Mouse (Mus musculus) erythroblast, embryonic 14.5 days (primary cell): Measurements from ENCODE around the gene Trim46. TPM values are rescaled to one million over a fixed set of nuclear protein-coding genes. Genes with fewer than 3 reads are reported as not detected.

Experiments
- H3K27me3 ChIP-seq: 2 replicates; pipeline ENCODE4 v1.6.1; 2012; ENCODE audit warnings: inconsistent platforms; ENCODE audit not compliant: control insufficient read depth
- H3K36me3 ChIP-seq: 2 replicates; pipeline ENCODE4 v1.6.1; 2012; ENCODE audit warnings: mild to moderate bottlenecking, inconsistent platforms; ENCODE audit not compliant: control insufficient read depth
- H3K4me1 ChIP-seq: 2 replicates; pipeline ENCODE4 v1.6.1; 2012; ENCODE audit warnings: inconsistent platforms; ENCODE audit not compliant: control insufficient read depth
- H3K4me3 ChIP-seq: replicated peaks from 2 replicates; pipeline ENCODE3; 2012; ENCODE audit warnings: moderate library complexity, mild to moderate bottlenecking, inconsistent platforms
- H3K9me3 ChIP-seq: 2 replicates; pipeline ENCODE4 v1.6.1; 2012; ENCODE audit warnings: low read length, inconsistent platforms, mixed read lengths; ENCODE audit not compliant: control insufficient read depth
- GATA1 ChIP-seq: IDR thresholded peaks from 2 replicates; pipeline ENCODE4 v1.6.1; 2012; ENCODE audit warnings: low read length, inconsistent platforms, mixed read lengths
- TAL1 ChIP-seq: IDR thresholded peaks from 3 replicates; pipeline ENCODE4 v1.6.1; 2012; ENCODE audit warnings: low read length, inconsistent platforms, mixed read lengths
- polyA plus RNA-seq: library from polyadenylated mRNA; stranded (reverse); fragments of >175 nt; gene quantifications from 2 replicates; pipeline ENCODE4 v1.2.3, GENCODE M21; 2012

Trim46 gene
- polyA plus RNA-seq, 1 experiment = 0.02 TPM

DNA sequence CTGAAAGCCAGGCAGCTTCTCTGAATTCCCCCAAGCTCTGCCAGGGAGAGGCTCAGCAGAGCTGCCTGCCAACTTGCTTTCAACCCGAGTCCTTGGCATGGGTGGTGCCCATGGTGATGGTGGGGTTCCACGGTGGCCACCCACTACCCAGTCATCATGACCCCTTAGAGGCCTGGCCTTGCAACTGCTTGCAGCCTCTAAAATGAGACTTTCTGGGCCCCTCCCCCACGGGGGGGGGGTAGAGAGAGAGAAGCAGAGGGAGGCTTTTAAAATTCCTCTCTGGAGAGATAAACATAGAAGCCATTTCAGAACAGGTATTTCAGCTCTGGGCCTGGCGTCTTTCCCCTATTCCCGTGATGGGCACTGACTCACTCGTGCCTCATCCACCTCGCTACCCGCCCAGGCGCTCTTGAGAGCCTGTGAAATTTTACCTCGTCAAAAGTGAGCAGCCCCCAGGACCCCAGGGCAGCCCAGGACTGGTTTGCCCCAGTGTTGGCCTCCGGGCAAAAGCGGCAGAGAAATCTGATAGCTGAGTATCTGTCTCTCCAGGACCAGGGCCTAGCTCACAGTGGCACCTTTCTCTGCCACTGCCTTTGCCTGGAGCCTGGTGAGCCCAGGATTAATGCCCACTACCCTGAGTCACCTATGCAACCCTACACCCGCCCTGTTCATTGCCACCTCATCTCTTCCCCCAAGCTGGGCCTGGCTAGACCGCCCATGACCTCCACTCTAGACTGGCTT lies 31.3 kb upstream of the Trim46 start:
- Histone ChIP-seq H3K9me3 (no peaks in the 10 kb centered on the region; the same call in 1 of the 2 replicates), H3K4me1 (peaks cover 6% of the 10 kb centered on the region), H3K27me3 (peaks cover 64% of the 10 kb centered on the region), H3K36me3 (no peaks in the 10 kb centered on the region), H3K4me3 (no peak overlapping the region)
- no peak for TF ChIP-seq GATA1
- TF ChIP-seq TAL1 = no peak

DNA sequence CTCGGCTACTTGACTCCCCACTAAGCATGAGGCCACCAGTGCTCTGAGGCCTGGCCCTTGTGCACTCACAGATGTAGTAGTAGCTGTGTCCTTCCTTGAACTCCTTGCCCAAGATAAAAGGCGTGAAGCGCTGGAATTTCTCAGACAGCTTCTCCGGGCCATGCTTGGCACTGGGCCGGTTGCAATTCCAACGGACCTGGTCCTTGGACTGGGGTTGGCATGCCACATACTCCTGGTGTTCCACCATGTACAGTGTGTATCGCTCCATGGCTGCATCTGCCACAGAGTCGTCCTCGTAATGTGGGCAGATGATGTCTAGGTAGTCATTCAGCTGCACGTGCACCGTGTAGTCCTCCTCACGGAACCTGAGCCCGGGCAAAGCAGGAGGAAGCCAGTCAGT lies 30.0 kb upstream of the Trim46 start:
- H3K27me3 ChIP-seq = peaks cover 58% of the 10 kb centered on the region

DNA sequence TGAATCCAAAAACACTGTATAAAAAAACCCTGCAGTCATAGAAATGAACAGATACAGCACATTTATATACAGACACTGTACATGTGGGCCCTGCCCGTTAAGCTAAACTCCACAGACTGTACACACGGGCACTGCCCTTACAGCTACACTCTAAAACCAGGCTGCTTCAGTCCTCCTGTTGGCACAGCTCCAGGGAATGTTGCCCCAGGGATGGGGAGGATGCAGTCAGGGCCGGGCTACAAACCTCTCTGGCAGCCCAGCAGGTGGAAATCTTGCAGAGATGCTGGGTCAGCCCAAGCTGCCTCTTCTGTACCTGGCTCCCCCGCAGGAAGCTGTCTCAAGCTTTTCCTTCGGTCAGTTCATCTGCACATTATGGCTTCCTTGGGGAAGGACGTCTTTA lies 25.7 kb upstream of the Trim46 start:
- Histone ChIP-seq H3K36me3 (no peaks in the 10 kb centered on the region; the same call in 1 of the 2 replicates), H3K4me3 (no peak overlapping the region)
- no peak for TF ChIP-seq GATA1
- no peak for TF ChIP-seq TAL1

More for the DNA sequence above, 30.0 kb upstream of the Trim46 start:
- Histone ChIP-seq H3K36me3 (no peaks in the 10 kb centered on the region; the same call in 1 of the 2 replicates), H3K4me3 (no peak overlapping the region), H3K4me1 (peaks cover 6% of the 10 kb centered on the region), H3K9me3 (no peaks in the 10 kb centered on the region; the same call in 1 of the 2 replicates)
- TF ChIP-seq GATA1 = no peak
- no peak for TF ChIP-seq TAL1

DNA sequence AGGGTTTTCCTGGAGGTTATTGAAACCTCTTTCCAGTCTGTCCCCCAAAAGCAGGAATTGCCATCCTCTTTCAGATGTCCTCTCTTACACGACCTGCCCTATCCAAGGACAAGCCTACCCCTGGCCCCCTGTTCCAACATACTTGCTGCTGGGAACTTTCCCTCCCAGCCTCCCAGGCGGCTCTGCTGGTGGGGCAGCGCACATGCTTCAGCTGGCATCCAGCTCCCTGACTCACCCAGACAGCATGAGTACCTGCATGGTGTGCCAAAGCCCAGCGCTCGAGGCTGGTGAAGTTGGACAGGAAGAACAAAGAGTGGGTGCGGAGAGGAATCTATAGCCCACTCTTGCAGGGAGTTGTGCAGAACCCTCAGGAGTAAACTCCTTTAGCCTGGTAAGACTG lies 24.8 kb upstream of the Trim46 start:
- Histone ChIP-seq H3K9me3 (no peaks in the 10 kb centered on the region), H3K27me3 (peaks cover 17% of the 10 kb centered on the region), H3K36me3 (no peaks in the 10 kb centered on the region; the same call in 1 of the 2 replicates), H3K4me3 (peak overlapping the region; percentile 69), H3K4me1 (peaks cover 47% of the 10 kb centered on the region)
- TF ChIP-seq TAL1 (no peak), GATA1 (no peak)

More for the DNA sequence above, 25.7 kb upstream of the Trim46 start:
- no peaks in the 10 kb centered on the region for H3K9me3 ChIP-seq
- peaks cover 38% of the 10 kb centered on the region for H3K4me1 ChIP-seq
- peaks cover 23% of the 10 kb centered on the region for H3K27me3 ChIP-seq

DNA sequence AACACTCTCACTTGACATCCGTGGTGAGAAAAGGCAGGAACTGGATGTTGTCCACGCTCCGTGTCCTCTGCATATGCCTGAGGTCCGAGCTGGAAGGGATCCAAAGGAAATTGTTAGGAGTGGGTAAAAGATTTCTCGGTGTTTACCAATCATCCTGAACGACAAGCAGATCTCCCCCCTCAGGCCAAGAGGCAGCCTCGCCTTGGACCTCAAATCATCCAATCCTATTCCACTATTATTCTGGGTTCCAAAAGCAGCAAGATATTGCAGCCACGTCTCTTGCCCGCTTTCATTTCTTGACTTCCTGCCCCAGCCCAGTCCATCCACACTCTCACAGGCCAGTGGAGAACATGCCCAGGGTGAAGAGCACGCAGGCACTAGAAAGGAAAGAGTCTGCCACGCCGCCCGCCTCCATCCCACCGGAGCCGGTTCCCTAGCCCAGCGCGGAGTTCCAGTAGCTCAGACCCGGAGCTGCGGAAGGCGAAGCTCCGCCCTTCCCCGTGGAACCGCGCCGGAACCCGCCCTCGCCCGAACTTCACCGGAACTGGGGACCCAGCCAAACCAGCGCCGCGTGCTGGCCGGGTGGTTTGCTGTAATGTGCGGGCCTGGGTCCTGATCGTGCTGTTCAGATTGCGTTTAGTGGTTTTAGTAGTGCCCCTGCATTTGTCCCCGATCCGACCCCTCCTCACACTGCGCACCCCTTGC lies 24.1 kb upstream of the Trim46 start, which contains the start of gene Slc50a1:
Slc50a1 (minus strand) TSS at position 520 of the 705 bp plus-strand sequence.
- H3K4me3 ChIP-seq = peak within 1 kb of the TSS; percentile 69

DNA sequence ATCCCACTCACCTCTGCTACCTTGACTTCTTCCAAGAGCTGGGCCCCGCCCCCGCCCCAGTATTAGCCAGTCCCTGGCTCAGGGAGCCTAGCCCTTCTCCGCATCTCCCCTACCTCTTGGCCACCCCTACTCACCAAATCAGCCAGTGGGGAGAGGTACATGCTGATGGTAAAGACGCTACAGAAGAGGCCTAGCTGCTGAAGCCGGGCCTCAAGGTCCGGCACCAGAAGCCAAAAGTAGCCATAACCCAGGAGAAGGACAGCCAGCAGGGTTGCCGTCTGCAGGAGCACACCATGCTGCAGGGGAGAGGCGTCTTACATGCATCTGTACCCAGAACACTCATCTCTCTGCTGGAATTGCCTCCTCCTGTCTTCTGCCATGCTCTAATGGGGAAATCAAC lies 22.8 kb upstream of the Trim46 start:
- H3K4me3 ChIP-seq = no peak overlapping the region
- TF ChIP-seq GATA1 (no peak), TAL1 (no peak)
- H3K9me3 ChIP-seq = no peaks in the 10 kb centered on the region
- H3K27me3 ChIP-seq = peaks cover 18% of the 10 kb centered on the region
- H3K36me3 ChIP-seq = no peaks in the 10 kb centered on the region; the same call in 1 of the 2 replicates
- peaks cover 49% of the 10 kb centered on the region for H3K4me1 ChIP-seq

More for the DNA sequence above, 24.1 kb upstream of the Trim46 start, which contains the start of gene Slc50a1:
- H3K9me3 ChIP-seq = no peaks in the 10 kb centered on the region
- no peaks in the 10 kb centered on the region; the same call in 1 of the 2 replicates for H3K36me3 ChIP-seq
- TF ChIP-seq TAL1 = no peak
- no peak for TF ChIP-seq GATA1
- peaks cover 18% of the 10 kb centered on the region for H3K27me3 ChIP-seq
- H3K4me1 ChIP-seq = peaks cover 49% of the 10 kb centered on the region

DNA sequence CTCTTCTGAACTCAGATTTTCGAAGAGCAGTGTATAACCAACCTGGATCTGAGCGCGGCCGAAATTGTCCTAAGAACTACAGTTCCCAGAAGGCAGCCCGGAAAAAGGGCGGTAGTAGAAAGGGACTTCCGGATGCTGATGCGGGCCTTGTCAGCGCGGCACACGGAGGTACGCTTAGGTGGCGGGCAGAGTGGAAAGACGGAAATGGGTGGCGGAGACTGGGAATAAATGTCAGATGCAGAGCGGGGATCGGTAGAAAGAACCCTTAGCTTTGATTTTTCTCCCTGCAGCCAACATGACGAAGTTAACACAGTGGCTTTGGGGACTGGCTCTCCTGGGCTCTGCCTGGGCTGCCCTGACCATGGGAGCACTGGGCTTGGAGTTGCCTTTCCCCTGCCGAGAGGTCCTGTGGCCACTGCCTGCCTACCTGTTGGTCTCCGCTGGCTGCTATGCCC lies 20.4 kb upstream of the Trim46 start:
- peaks cover 49% of the 10 kb centered on the region for H3K4me1 ChIP-seq
- no peaks in the 10 kb centered on the region for H3K36me3 ChIP-seq
- no peaks in the 10 kb centered on the region for H3K9me3 ChIP-seq
- H3K4me3 ChIP-seq = peak overlapping the region; percentile 92
- peaks cover 18% of the 10 kb centered on the region for H3K27me3 ChIP-seq
- TF ChIP-seq TAL1 = no peak

DNA sequence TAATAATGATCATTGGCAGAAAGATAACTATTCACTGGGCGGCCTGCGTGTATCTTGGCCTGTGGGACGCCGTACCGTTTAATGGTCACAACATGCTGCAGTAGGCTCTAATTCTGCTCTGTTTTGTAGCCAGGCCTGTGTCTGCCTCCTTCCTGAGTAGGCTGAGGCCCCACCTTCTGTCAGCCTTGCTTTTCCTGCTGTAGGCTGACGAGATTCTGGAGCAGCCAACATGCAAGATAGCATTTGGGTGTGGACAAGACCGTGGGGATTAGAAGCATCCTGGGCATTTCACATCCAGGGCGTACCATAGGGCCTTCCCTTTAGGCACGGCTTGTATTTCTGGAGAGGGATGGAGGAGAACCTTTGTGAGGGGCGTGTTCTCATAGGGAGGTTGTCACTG lies 16.3 kb upstream of the Trim46 start:
- TF ChIP-seq TAL1 (no peak), GATA1 (no peak)
- H3K36me3 ChIP-seq = no peaks in the 10 kb centered on the region
- no peak overlapping the region for H3K4me3 ChIP-seq
- H3K27me3 ChIP-seq = peaks cover 31% of the 10 kb centered on the region
- no peaks in the 10 kb centered on the region for H3K9me3 ChIP-seq
- H3K4me1 ChIP-seq = peaks cover 17% of the 10 kb centered on the region

DNA sequence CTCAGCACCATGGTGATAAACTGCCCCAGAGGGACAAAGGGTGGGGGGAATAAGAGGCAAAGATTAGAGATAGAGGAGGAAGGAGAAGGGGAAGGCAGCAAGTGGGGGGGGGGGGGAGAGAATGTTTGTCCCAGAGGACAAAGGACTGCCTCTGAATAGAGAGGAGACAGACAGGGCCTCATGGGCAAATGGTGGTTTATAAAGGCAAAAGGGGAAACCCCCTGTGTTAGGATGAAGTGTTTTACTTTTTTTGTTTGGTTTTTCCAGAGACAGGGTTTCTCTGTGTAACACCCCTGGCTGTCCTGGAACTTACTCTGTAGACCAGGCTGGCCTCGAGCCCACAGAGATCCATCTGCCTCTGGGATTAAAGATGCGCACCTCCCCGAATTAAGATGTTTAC lies 14.1 kb upstream of the Trim46 start:
- peaks cover 45% of the 10 kb centered on the region for H3K27me3 ChIP-seq
- no peaks in the 10 kb centered on the region for H3K9me3 ChIP-seq
- H3K36me3 ChIP-seq = no peaks in the 10 kb centered on the region
- peaks cover under 1% of the 10 kb centered on the region; the same call in 1 of the 2 replicates for H3K4me1 ChIP-seq
- no peak for TF ChIP-seq GATA1
- no peak for TF ChIP-seq TAL1
- no peak overlapping the region for H3K4me3 ChIP-seq
